31 mouse cellular contexts compared by ENCODE assay signal in the genomic region with DNA sequence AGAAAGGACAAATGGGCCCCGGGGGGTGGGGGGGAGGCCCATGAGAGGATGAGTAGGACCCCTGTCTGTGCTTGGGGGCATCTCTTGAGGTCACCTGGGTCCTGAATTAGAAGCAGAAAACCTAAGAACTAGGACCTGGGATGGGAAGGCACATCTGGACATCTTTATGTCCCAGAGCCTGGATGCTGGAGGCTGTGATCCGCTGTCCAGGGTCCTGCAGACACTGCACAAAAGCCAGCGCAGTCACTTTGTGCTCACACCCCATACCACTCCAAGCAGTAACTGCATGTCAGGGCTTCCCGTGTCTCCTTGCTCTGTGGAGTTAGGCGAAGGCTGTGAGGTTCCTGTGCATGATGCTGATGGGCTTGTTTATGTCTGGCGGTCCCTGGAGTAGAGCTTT.
DNase-seq lines count a peak whose midpoint lies in the region; ATAC-seq and TF ChIP-seq lines count a peak whose summit lies in the region.
"Had no signal": no experiment of that assay in that cellular context is flagged by ENCODE, and none has a peak within 500 bp of the region (broad histone marks: within the 10 kb centered on the region; RNA-seq: fewer than 3 reads in every experiment).

No protein-coding gene starts in this region.

- no peak overlapping the region for H3K4me3 ChIP-seq in lung, embryonic 14.5 days (ENCODE audit: low read depth, low read length)
- no peak overlapping the region for H3K4me3 ChIP-seq in embryonic facial prominence, embryonic 14.5 days (ENCODE audit: low read depth, low read length)
- H3K4me3 ChIP-seq in myocyte: no peak overlapping the region
- H3K4me3 ChIP-seq in liver, postnatal 0 days (ENCODE audit: low read depth, low read length): no peak overlapping the region
- H3K4me3 ChIP-seq: embryonic facial prominence, embryonic 13.5 days; erythroblast, embryonic 14.5 days; heart, embryonic 13.5 days; hindbrain, embryonic 10.5 days; intestine, embryonic 15.5 days; left cerebral cortex, adult 2 months; megakaryocyte, embryonic 14.5 days; neural tube, embryonic 15.5 days had no signal

- no peaks in the 10 kb centered on the region for H3K79me2 ChIP-seq in myocyte (ENCODE audit: control insufficient read depth, insufficient read depth)

- WGBS in lung, embryonic 14.5 days: 42% methylated on average over 6 of the region's 6 CpGs
- WGBS in embryonic facial prominence, embryonic 14.5 days: 33% methylated on average over 6 of the region's 6 CpGs
- 43% methylated on average over 6 of the region's 6 CpGs for WGBS in liver, postnatal 0 days (ENCODE audit: insufficient replicate concordance)

- no peak for ATAC-seq in lung, embryonic 14.5 days (ENCODE audit: insufficient read depth)
- no peak for ATAC-seq in embryonic facial prominence, embryonic 14.5 days (ENCODE audit: low read depth)
- no peak for ATAC-seq in liver, postnatal 0 days
- ATAC-seq: forebrain, postnatal 0 days; hindbrain, embryonic 16.5 days; intestine, embryonic 15.5 days had no signal

- H3K27ac ChIP-seq in lung, embryonic 14.5 days (ENCODE audit: low read depth): no peak overlapping the region
- H3K27ac ChIP-seq in embryonic facial prominence, embryonic 14.5 days (replicated peaks; ENCODE audit: low read depth, low read length): no peak overlapping the region
- no peak overlapping the region for H3K27ac ChIP-seq in liver, postnatal 0 days (ENCODE audit: low read depth)
- H3K27ac ChIP-seq: embryonic facial prominence, embryonic 13.5 days; heart, embryonic 13.5 days; hindbrain, embryonic 10.5 days; intestine, embryonic 15.5 days; left cerebral cortex, adult 2 months; liver, embryonic 14.5 days; neural tube, embryonic 15.5 days had no signal

- H3K27me3 ChIP-seq in lung, embryonic 14.5 days (ENCODE audit: insufficient read depth, low read length): no peaks in the 10 kb centered on the region
- 0 out of 2 replicates have a peak, but pooled peaks cover 10% of the 10 kb centered on the region for H3K27me3 ChIP-seq in embryonic facial prominence, embryonic 14.5 days (replicated peaks; ENCODE audit: control insufficient read depth, insufficient read depth, low read length)
- H3K27me3 ChIP-seq in myocyte (ENCODE audit: control insufficient read depth, insufficient read depth, insufficient read length): peaks cover 60% of the 10 kb centered on the region
- peaks cover 11% of the 10 kb centered on the region; the same call in 1 of the 2 replicates for H3K27me3 ChIP-seq in liver, postnatal 0 days (ENCODE audit: insufficient read depth, low read length)
- H3K27me3 ChIP-seq: intestine, embryonic 15.5 days had no signal

- DNase-seq in embryo, embryonic 10 days (ENCODE audit: low spot score): peak; percentile 60
- DNase-seq in embryo, embryonic 9.5 days (ENCODE audit: extremely low spot score): no peak
- peak; percentile 71 for DNase-seq in lung, embryonic 14.5 days
- no peak for DNase-seq in lung, postnatal 14 days
- DNase-seq in embryonic facial prominence, embryonic 14.5 days (ENCODE audit: low spot score): peak; percentile 32
- DNase-seq in heart, postnatal 4 days: no peak
- DNase-seq in liver, postnatal 0 days: no peak
- DNase-seq: adrenal gland, postnatal 25 days; cerebellum, adult 11-12 months; cerebellum, adult 9-11 months; forebrain, postnatal 0 days; heart, postnatal 10 days; kidney, adult 8-10 months; layer of hippocampus, adult 9-11 months; liver; lung, postnatal 4 days; midbrain, embryonic 14.5 days; right cerebral cortex, postnatal 25 days; spleen, adult 18-20 months; thymus, postnatal 14 days had no signal

- TF ChIP-seq CTCF in lung, embryonic 14.5 days (IDR thresholded peaks at IDR 0.05; ENCODE audit: low read depth): no peak
- no peak for TF ChIP-seq CTCF in liver, postnatal 0 days (IDR thresholded peaks at IDR 0.05; ENCODE audit: low read depth)

- H3K36me3 ChIP-seq in lung, embryonic 14.5 days (ENCODE audit: insufficient read depth): no peaks in the 10 kb centered on the region
- no peaks in the 10 kb centered on the region for H3K36me3 ChIP-seq in embryonic facial prominence, embryonic 14.5 days (ENCODE audit: control insufficient read depth, insufficient read depth, low read length)
- no peaks in the 10 kb centered on the region for H3K36me3 ChIP-seq in myocyte (ENCODE audit: control insufficient read depth, insufficient read depth)
- H3K36me3 ChIP-seq in liver, postnatal 0 days (replicated peaks; ENCODE audit: insufficient read depth, low read length): no peaks in the 10 kb centered on the region
- H3K36me3 ChIP-seq: embryonic facial prominence, embryonic 13.5 days; heart, embryonic 13.5 days; hindbrain, embryonic 10.5 days; intestine, embryonic 15.5 days; neural tube, embryonic 15.5 days had no signal

- TF ChIP-seq POLR2A in myocyte (IDR thresholded peaks at IDR 0.05; ENCODE audit: insufficient read length, low read depth): no peak

- no peak overlapping the region for H3K9ac ChIP-seq in lung, embryonic 14.5 days
- no peak overlapping the region for H3K9ac ChIP-seq in embryonic facial prominence, embryonic 14.5 days (ENCODE audit: low read depth, low read length)
- H3K9ac ChIP-seq in liver, postnatal 0 days (replicated peaks): no peak overlapping the region
- H3K9ac ChIP-seq: embryonic facial prominence, embryonic 13.5 days; forebrain, postnatal 0 days; heart, embryonic 13.5 days; intestine, embryonic 15.5 days; liver, embryonic 14.5 days; neural tube, embryonic 15.5 days had no signal

- 0 out of 2 replicates have a peak, but pooled peaks cover 5% of the 10 kb centered on the region for H3K4me1 ChIP-seq in lung, embryonic 14.5 days (ENCODE audit: insufficient read depth)
- no peaks in the 10 kb centered on the region for H3K4me1 ChIP-seq in embryonic facial prominence, embryonic 14.5 days (ENCODE audit: control insufficient read depth, insufficient read depth, low read length)
- H3K4me1 ChIP-seq in liver, postnatal 0 days (ENCODE audit: insufficient read depth): no peaks in the 10 kb centered on the region

- H3ac ChIP-seq in myocyte (ENCODE audit: control insufficient read depth, insufficient read length): no peak overlapping the region

- H3K9me3 ChIP-seq in lung, embryonic 14.5 days (ENCODE audit: low read depth, low read length): no peaks in the 10 kb centered on the region
- H3K9me3 ChIP-seq in embryonic facial prominence, embryonic 14.5 days (ENCODE audit: control insufficient read depth, low read length): no peaks in the 10 kb centered on the region
- H3K9me3 ChIP-seq in liver, postnatal 0 days (ENCODE audit: low read length): no peaks in the 10 kb centered on the region
- H3K9me3 ChIP-seq: embryonic facial prominence, embryonic 13.5 days; heart, embryonic 13.5 days; hindbrain, embryonic 10.5 days; intestine, embryonic 15.5 days; megakaryocyte, embryonic 14.5 days; neural tube, embryonic 15.5 days had no signal

- H3K4me2 ChIP-seq in lung, embryonic 14.5 days: no peak overlapping the region
- H3K4me2 ChIP-seq in embryonic facial prominence, embryonic 14.5 days (ENCODE audit: low read depth, low read length): no peak overlapping the region
- H3K4me2 ChIP-seq in myocyte (ENCODE audit: low read depth): no peak overlapping the region
- no peak overlapping the region for H3K4me2 ChIP-seq in liver, postnatal 0 days (ENCODE audit: low read depth, low read length)
- H3K4me2 ChIP-seq: embryonic facial prominence, embryonic 13.5 days; heart, embryonic 13.5 days; intestine, embryonic 15.5 days; neural tube, embryonic 15.5 days had no signal

- no peak for TF ChIP-seq EP300 in liver, postnatal 0 days (IDR thresholded peaks at IDR 0.05; ENCODE audit: low read depth)

TF ChIP-seq in myocyte, 11 proteins besides CTCF, POLR2A, EP300 and RAD21:
- no peak for TF ChIP-seq MYOD1 (IDR thresholded peaks at IDR 0.05; ENCODE audit: control insufficient read depth in 1 of 3, insufficient read length in 2 of 3, low read depth in 2 of 3)
- peak; percentile 51 for TF ChIP-seq REST (IDR thresholded peaks at IDR 0.05; ENCODE audit: insufficient read depth, insufficient read length)

Comparison
In these comparisons a context has a peak if more than half of its experiments do, and no peak if none do; other contexts are left out.
1. DNase-seq: peak in embryo, embryonic 10 days (single experiment), lung, embryonic 14.5 days (single experiment) and embryonic facial prominence, embryonic 14.5 days (single experiment); none in embryo, embryonic 9.5 days (single experiment), lung, postnatal 14 days (single experiment), heart, postnatal 4 days (single experiment) and liver, postnatal 0 days (single experiment).